Mouse (Mus musculus): ENCODE data around the gene Ankra2.

The Ankra2 gene

DNA sequence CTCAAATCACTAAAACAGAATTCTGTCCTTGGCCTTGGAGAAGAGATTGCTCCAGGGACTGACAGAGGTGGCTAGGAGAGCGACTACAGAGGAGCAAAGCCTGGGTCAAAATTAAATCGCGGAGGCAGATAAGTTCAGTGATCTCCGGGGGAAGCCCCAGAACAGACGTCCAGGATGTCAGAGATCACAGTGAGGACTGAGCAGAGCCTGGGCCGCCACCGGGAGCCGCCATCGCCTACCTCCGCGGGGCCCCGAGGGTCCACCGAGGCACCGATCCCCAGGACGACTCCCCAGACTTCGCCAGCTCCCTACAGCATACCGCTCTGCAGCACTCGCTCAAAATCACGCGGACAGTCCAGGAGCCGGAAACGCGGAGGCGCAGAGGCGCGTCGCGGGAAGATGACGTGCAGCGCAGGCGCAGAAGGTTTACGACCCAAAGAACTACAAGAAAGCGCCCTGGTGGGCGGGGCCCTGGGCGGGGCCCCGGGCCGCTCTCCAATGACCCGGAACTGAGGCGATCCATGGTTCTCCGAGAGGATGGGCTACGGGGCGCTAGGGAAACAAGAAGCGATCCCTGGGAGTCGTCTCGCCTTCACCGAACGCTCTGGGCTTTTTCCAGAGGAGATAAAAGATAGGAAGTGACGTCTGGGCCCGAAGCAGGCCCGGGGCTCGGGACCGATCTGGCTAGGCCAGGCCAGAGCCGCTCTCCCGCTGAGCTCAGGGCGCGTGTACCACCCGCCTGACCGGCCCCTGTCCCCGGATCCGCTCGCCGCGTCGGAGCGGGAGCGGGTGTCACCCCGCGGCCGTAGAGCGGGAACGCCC, at the start of gene Ankra2, which contains the start of gene Utp15:
Gene Ankra2 (plus strand): TSS at position 439 of the 822 bp plus-strand sequence.
Gene Utp15 (minus strand): TSS at position 406 of the 822 bp plus-strand sequence.
- ATAC-seq (ENCODE audit: insufficient number of reproducible peaks, low FRiP score, low TSS enrichment): peak; percentile 96

GRCm38 (mm10) chr13:98222848-98223247, 40.0 kb upstream of the Ankra2 start:
- no peak; the same call in 1 of the 2 replicates for ATAC-seq (ENCODE audit: insufficient number of reproducible peaks, low FRiP score, low TSS enrichment)

DNA sequence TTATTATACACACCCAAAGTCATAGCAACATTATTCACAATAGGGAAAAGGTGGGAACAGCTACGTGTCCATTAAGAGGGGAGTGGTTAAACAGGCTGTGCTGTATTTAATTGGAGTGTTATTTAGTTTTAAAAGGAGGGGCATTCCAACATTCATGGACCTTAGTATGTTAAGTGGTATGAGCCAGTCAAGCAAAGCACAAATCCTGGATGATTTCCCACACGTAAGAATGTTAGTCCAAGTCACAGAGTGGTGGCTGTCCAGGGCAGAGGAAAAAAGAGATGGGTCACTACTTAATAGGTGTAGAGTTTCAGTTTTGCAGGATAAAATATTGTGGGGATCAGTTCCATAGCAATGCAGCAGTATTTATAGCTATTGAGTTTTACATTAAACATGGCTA, 36.6 kb upstream of the Ankra2 start:
- no peak for ATAC-seq (ENCODE audit: insufficient number of reproducible peaks, low FRiP score, low TSS enrichment)

GRCm38 (mm10) chr13:98230511-98230910, 32.4 kb upstream of the Ankra2 start:
- no peak for ATAC-seq (ENCODE audit: insufficient number of reproducible peaks, low FRiP score, low TSS enrichment)

GRCm38 (mm10) chr13:98235451-98235850, 27.4 kb upstream of the Ankra2 start:
- no peak for ATAC-seq (ENCODE audit: insufficient number of reproducible peaks, low FRiP score, low TSS enrichment)

DNA sequence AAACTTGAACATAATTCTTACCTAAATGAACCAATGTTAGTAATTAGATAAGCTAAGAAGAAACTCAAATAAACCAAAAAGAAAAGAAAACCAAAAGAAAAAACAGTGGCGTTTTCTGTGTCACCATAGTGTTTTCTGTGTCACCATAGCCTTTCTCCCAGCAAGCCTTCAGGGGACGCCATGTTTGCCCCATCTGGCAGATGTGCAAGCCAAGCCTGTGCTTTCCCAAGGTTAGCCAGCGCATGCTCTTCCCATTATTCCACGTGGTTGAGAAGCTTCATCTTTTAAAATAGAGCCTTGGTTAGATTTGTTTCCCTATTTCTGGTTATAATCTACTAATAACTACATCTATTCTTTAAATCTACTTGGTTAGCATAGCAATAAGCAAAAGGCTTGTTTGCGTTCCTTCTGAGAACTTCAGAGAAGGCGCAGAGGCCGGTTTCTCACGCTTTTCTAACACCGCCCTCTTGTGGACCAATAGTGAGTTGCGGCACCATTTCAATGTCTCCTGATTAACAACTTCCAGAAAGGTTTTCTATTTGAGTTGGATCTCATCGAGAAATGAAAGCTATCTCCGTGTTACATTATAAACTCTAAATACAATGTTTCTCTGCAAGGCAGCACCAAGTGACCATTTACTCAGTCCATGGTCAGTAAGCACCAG, 22.8 kb upstream of the Ankra2 start:
- ATAC-seq (ENCODE audit: insufficient number of reproducible peaks, low FRiP score, low TSS enrichment): no peak

GRCm38 (mm10) chr13:98241531-98242282, 21.2 kb upstream of the Ankra2 start:
- ATAC-seq (ENCODE audit: insufficient number of reproducible peaks, low FRiP score, low TSS enrichment): no peak

GRCm38 (mm10) chr13:98244571-98245350, 18.1 kb upstream of the Ankra2 start:
- no peak for ATAC-seq (ENCODE audit: insufficient number of reproducible peaks, low FRiP score, low TSS enrichment)

DNA sequence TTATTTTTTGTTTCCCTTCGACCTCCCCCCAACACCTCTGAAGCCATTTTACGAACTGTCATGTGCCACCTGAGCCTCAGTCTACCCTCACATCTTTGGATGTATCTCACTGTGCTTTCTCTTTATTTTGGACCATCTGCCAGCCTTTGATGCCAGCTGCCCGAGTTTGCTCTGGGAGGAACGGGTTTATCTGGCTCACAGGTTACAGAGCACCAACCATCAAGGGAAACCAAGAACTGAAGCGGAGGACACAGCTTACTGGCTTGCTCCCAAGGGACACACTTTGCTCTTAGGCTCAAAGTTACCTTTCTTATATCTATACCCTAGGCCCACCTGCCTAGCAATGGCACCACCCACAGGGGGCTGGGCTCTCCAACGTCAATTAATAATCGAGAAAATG, 17.5 kb upstream of the Ankra2 start:
- ATAC-seq (ENCODE audit: insufficient number of reproducible peaks, low FRiP score, low TSS enrichment): no peak

DNA sequence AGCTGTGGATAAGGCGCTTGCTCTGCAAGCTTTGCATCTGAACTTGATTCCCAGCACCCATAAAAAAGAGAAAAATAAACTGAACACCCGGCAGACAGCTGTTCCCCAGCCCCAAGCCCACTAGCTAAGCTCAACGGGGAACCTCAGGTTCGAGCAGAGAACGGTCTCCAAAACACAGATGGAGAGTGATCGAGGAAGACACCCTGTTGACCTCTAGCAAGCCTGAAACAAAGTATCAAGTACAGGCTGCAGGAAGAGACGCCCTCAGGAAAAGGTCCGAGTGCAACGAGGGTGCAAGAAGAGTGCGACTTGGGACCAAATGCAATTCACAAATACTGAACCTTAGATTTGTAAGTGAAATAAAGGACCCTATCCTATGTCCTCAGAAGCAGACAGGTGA, 13.3 kb upstream of the Ankra2 start:
- no peak for ATAC-seq (ENCODE audit: insufficient number of reproducible peaks, low FRiP score, low TSS enrichment)

GRCm38 (mm10) chr13:98254921-98255320, 8.0 kb upstream of the Ankra2 start:
- no peak for ATAC-seq (ENCODE audit: insufficient number of reproducible peaks, low FRiP score, low TSS enrichment)

- no peak; the same call in 1 of the 2 replicates for ATAC-seq (ENCODE audit: insufficient number of reproducible peaks, low FRiP score, low TSS enrichment)
Observed at GRCm38 (mm10) chr13:98263458-98263987, 649 bp downstream of the Ankra2 start.

DNA sequence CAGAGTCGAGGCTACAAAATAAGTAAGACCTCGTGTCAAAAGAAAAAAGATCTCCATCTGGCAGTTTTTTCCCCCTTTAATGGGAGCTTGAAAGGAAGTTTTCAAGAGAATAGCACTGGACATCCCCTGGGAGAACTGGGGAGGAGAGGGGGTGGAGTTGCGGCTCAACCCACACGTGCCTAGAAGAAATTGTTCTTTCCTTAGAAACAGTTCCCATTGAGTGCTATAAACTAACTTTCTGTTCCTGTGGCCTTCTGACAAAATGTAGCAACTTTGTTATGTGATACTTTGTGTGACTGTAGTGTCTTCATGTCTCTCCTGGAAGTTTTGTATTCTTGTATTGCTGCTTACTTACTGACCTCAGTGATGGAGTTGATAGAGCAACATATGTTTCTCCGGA, 1.2 kb downstream of the Ankra2 start:
- ATAC-seq (ENCODE audit: insufficient number of reproducible peaks, low FRiP score, low TSS enrichment): no peak

DNA sequence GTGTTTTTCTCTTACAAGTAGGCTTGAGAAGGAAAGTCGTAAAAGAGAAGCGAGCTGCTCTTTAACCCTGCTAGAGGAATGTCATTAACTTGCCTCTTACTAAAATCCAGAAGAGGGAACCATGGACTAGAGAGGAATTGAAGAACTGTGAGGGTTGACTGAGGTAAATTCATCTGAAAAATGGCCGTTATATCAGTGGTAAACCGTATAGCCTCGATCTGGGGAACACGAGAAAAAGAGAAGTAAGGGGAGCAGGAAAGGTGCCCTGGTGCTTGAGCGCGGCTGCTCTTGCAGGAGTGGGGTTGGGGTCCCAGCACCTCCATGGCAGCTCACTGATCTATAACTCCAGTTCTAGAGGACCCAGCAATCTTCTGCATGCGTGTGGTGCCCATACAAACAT, 11.1 kb downstream of the Ankra2 start:
- no peak for ATAC-seq (ENCODE audit: insufficient number of reproducible peaks, low FRiP score, low TSS enrichment)

DNA sequence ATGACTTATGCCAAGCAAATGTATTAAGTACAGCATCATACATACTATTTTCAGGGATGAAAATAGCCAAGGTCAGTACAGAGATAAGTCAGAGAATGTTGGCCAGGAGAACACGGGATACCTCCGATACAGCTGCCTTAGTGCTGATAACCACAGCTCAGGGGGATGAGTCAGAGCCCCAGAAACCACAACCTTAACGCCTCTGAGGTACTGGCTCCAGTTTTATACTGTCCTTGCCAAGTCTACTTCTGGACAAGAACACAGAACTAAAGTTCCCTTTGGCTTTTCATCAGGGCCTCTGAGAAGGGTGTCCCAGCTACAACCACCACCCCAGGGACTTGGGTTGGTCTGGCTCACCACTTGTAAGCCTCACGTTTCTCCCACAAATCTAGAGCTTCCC, 12.8 kb downstream of the Ankra2 start:
- no peak for ATAC-seq (ENCODE audit: insufficient number of reproducible peaks, low FRiP score, low TSS enrichment)

DNA sequence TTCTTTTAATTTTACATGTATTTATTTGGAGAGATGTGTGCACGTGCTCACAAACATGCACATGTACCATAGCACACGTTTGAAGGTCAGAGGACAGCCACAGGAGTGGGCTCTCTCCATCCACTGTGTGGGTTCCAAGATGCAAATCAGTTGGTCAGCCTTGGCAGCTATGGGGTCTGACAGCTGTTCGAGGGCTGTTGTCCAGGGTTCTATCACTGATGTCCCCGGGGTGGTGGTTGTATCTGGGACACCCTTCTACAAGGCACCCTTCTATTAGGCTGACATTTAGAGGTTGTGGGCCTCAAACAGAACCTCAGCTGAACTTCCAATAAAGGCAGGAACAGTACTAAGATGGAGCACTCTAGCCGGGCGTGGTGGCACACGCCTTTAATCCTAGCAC, 13.4 kb downstream of the Ankra2 start:
- no peak for ATAC-seq (ENCODE audit: insufficient number of reproducible peaks, low FRiP score, low TSS enrichment)

DNA sequence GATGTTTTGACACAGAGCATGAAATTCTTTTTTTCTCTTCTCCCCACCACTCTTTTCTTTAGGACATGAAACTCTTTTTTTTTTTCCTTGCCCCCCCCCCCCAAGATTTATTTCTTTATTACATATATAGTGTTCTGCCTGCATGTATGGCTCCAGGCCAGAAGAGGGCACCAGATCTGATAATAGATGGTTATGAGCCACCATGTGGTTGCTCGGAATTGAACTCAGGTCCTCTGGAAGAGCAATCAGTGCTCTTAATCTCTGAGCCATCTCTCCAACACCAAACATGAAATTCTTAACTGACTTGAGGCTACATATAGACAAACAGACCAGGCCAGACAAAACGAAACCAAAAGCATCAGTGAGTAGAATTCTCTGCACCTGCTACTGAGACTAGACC, 14.6 kb downstream of the Ankra2 start:
- no peak for ATAC-seq (ENCODE audit: insufficient number of reproducible peaks, low FRiP score, low TSS enrichment)

GRCm38 (mm10) chr13:98279686-98280085, 16.8 kb downstream of the Ankra2 start, which contains the start of gene Gm21976:
TSS of gene Gm21976 (plus strand) at chr13:98279887.
- ATAC-seq (ENCODE audit: insufficient number of reproducible peaks, low FRiP score, low TSS enrichment): no peak

DNA sequence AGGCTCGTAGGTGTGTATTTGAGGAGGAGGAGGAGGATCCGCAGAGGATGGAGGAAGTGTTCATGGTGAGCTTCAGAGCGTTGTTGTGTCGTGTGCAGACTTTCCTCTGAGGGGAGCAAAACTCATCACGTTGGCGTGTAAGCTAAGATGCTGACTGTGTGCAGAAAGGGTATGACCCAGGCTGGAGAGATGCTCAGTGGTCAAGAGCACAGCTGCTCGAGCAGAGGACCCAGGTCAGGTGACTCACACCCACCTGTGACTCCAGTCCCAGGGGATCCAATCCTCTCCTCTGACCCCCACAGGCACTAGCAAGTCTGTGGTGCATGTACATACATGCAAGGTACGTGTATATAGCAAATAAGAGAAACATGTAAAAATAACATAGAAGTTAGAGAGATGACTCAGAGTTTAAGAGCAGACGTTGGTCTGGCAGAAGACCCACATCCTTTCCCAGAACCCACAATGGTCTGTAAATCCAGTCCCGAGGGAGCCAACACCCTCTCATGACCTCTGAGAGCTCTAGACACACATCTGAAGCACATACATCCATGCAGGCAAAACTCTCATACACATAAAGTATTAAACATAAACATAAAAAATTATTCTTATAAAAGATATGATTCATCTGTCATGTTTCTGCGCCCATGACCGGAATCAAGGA, 18.2 kb downstream of the Ankra2 start:
- no peak for ATAC-seq (ENCODE audit: insufficient number of reproducible peaks, low FRiP score, low TSS enrichment)

All from cerebellum, adult (tissue).